Mouse (Mus musculus): ENCODE measurements around the gene Faim. TPM values are rescaled to one million over a fixed set of nuclear protein-coding genes. Genes with fewer than 3 reads are reported as not detected.

Gene Faim
- polyA plus RNA-seq, 1 experiment from 2014 or later, result 16.2 TPM

DNA sequence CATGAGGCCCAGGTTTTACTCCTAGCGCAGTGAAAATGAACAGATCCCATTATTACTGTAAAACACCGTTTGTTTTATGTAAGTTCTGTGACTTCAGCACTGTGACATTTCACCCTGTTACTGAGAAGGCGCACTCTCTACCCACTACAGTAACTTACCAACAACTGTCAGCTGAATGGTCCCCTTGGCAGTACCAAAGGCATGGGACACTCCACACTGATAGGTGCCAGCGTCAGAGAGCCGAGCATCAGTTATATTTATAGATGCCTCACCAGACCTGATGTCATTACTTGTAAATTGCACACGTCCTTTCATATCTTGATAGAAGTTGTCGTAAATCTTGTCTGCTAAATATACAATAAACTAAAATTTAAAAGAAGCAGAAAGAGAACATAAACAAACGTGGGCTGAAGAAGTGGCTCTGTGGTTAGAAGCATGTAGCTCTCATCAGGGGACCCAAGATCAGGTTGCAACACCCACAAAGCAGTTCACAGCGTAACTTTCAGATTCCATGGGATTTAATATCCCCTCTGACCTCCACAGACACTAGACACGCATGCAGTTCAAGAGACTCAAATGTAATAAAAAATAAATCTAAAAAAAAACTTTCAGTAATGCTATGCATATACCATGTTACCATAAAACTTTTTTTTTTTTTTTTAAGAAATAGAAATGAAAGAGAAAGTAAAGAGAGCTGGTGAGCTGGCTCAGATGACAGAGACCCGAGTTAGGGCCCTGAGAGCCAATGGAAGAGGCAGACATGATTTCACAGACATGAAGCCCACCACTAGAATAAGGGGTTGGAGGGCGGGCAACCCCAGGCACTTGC lies 23.1 kb downstream of the Faim start:
- 68% methylated on average over 12 of the region's 12 CpGs for WGBS (ENCODE audit: insufficient replicate concordance)
- no peak for TF ChIP-seq EP300 (IDR thresholded peaks at IDR 0.05; ENCODE audit: low read depth)
- TF ChIP-seq CTCF (IDR thresholded peaks at IDR 0.05; ENCODE audit: low read depth), result no peak
- H3K9me3 ChIP-seq (ENCODE audit: low read length), result no peaks in the 10 kb centered on the region
- H3K9ac ChIP-seq (replicated peaks), result no peak overlapping the region
- ATAC-seq (no peak), DNase-seq (no peak)
- no peak overlapping the region for H3K27ac ChIP-seq (ENCODE audit: low read depth)
- H3K36me3 ChIP-seq (replicated peaks; ENCODE audit: insufficient read depth, low read length), result no peaks in the 10 kb centered on the region
- no peak overlapping the region for H3K4me3 ChIP-seq (ENCODE audit: low read depth, low read length)
- no peak overlapping the region for H3K4me2 ChIP-seq (ENCODE audit: low read depth, low read length)
- H3K4me1 ChIP-seq (ENCODE audit: insufficient read depth), result no peaks in the 10 kb centered on the region
- H3K27me3 ChIP-seq (ENCODE audit: insufficient read depth, low read length), result no peaks in the 10 kb centered on the region

GRCm38 (mm10) chr9:99009898-99010199 lies 23.7 kb downstream of the Faim start:
- TF ChIP-seq CTCF (IDR thresholded peaks at IDR 0.05; ENCODE audit: low read depth) (no peak), EP300 (IDR thresholded peaks at IDR 0.05; ENCODE audit: low read depth) (no peak)
- Histone ChIP-seq H3K36me3 (replicated peaks; ENCODE audit: insufficient read depth, low read length) (no peaks in the 10 kb centered on the region), H3K9ac (replicated peaks) (no peak overlapping the region), H3K4me1 (ENCODE audit: insufficient read depth) (no peaks in the 10 kb centered on the region), H3K27ac (ENCODE audit: low read depth) (no peak overlapping the region), H3K27me3 (ENCODE audit: insufficient read depth, low read length) (no peaks in the 10 kb centered on the region), H3K4me3 (ENCODE audit: low read depth, low read length) (no peak overlapping the region), H3K9me3 (ENCODE audit: low read length) (no peaks in the 10 kb centered on the region), H3K4me2 (ENCODE audit: low read depth, low read length) (no peak overlapping the region)
- ATAC-seq (no peak), DNase-seq (no peak)
- WGBS (ENCODE audit: insufficient replicate concordance), result 64% methylated on average over 3 of the region's 3 CpGs

DNA sequence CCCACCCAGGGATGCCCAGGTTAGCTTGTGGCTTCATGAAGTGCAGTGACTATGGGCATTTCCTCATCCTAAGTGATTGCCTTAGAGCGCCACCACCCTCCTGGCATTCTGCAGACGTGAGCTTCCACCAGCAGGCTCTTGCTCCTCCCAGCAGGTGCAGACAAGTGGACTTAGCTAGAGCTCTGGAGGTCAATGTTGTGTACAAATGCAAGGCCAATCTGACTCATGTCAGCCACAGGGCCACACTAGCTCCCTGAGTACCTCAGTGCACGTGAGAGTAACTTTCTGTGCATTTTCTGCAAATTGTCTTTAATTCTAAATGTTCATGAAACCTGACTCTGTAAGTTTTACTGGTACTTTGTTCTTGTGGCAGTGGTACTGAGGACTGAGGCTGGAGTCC lies 30.1 kb downstream of the Faim start:
- 70% methylated on average over 3 of the region's 3 CpGs for WGBS (ENCODE audit: insufficient replicate concordance)
- Histone ChIP-seq H3K27me3 (ENCODE audit: insufficient read depth, low read length) (no peaks in the 10 kb centered on the region), H3K4me2 (ENCODE audit: low read depth, low read length) (no peak overlapping the region), H3K4me1 (ENCODE audit: insufficient read depth) (no peaks in the 10 kb centered on the region), H3K9me3 (ENCODE audit: low read length) (no peaks in the 10 kb centered on the region), H3K27ac (ENCODE audit: low read depth) (no peak overlapping the region), H3K36me3 (replicated peaks; ENCODE audit: insufficient read depth, low read length) (no peaks in the 10 kb centered on the region), H3K9ac (replicated peaks) (no peak overlapping the region), H3K4me3 (ENCODE audit: low read depth, low read length) (no peak overlapping the region)
- TF ChIP-seq CTCF (IDR thresholded peaks at IDR 0.05; ENCODE audit: low read depth) (no peak), EP300 (IDR thresholded peaks at IDR 0.05; ENCODE audit: low read depth) (no peak)
- ATAC-seq (no peak), DNase-seq (no peak)

DNA sequence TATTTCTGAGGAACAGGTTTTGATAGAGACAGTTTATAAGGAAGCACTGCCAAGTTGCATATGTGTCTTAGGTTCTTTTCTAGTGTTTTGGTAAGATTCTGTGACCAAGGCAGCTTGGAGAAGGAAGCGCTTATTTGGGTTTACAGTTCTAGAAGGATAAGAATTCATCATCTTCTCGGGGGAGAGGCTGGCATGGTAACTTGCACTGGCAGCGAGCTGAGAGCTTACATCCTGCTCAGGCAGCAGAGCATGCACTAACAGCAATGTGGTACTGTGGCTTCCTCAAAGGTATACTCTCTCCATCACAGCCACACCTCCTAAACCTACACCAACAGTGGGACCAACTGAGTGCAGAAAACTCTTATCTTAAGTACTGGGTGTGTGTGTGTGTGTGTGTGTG lies 30.6 kb downstream of the Faim start:
- DNase-seq (no peak), ATAC-seq (no peak)
- no peak overlapping the region for H3K27ac ChIP-seq (ENCODE audit: low read depth)
- no peaks in the 10 kb centered on the region for H3K36me3 ChIP-seq (replicated peaks; ENCODE audit: insufficient read depth, low read length)
- H3K27me3 ChIP-seq (ENCODE audit: insufficient read depth, low read length), result no peaks in the 10 kb centered on the region
- 56% methylated on average over 3 of the region's 3 CpGs for WGBS (ENCODE audit: insufficient replicate concordance)
- no peak overlapping the region for H3K4me2 ChIP-seq (ENCODE audit: low read depth, low read length)
- no peaks in the 10 kb centered on the region for H3K9me3 ChIP-seq (ENCODE audit: low read length)
- H3K4me1 ChIP-seq (ENCODE audit: insufficient read depth), result no peaks in the 10 kb centered on the region
- TF ChIP-seq EP300 (IDR thresholded peaks at IDR 0.05; ENCODE audit: low read depth) (no peak), CTCF (IDR thresholded peaks at IDR 0.05; ENCODE audit: low read depth) (no peak)
- H3K4me3 ChIP-seq (ENCODE audit: low read depth, low read length), result no peak overlapping the region
- no peak overlapping the region for H3K9ac ChIP-seq (replicated peaks)

DNA sequence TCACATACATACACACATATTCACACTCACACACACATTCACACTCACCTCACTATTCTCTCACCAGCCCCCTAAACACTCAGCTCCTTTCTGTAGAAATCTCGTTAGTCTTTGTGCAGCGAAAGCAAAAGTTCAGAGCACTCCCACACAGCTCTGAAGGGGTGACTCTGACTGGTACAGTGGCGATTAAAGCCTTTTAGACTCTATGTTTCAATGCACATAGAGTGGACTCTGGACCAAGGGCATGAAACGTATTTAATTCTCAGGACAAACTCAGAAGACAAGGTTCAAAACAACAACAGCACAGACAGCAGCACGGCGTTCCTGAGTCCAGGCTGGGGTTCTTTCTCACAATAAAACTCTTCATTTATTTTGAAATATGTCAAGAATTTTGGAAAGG lies 31.5 kb downstream of the Faim start:
- Histone ChIP-seq H3K4me2 (ENCODE audit: low read depth, low read length) (no peak overlapping the region), H3K4me3 (ENCODE audit: low read depth, low read length) (no peak overlapping the region), H3K9ac (replicated peaks) (no peak overlapping the region), H3K27ac (ENCODE audit: low read depth) (no peak overlapping the region), H3K36me3 (replicated peaks; ENCODE audit: insufficient read depth, low read length) (no peaks in the 10 kb centered on the region), H3K27me3 (ENCODE audit: insufficient read depth, low read length) (no peaks in the 10 kb centered on the region), H3K4me1 (ENCODE audit: insufficient read depth) (no peaks in the 10 kb centered on the region), H3K9me3 (ENCODE audit: low read length) (no peaks in the 10 kb centered on the region)
- TF ChIP-seq EP300 (IDR thresholded peaks at IDR 0.05; ENCODE audit: low read depth) (no peak), CTCF (IDR thresholded peaks at IDR 0.05; ENCODE audit: low read depth) (no peak)
- 69% methylated on average over 6 of the region's 6 CpGs for WGBS (ENCODE audit: insufficient replicate concordance)
- ATAC-seq (no peak), DNase-seq (no peak)

DNA sequence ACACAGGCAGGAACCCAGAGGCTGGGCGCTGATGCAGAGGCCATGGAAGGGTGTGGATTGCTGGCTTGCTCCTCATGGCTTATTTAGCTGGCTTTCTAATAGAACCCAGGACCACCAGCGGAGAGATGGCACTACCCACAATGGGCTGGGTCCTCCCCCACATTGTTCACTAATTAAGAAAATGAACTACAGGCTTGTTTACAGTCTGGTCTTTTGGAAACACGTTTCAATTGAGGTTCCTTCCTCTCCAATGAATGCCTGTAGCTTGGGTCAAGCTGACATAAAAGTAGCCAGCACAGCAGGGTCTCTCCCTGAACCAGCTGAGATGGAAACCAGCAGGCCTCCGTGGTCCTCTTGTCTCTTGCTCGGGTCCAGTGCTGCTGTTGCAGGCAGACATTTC lies 35.0 kb downstream of the Faim start:
- no peak overlapping the region for H3K27ac ChIP-seq (ENCODE audit: low read depth)
- 59% methylated on average over 5 of the region's 5 CpGs for WGBS (ENCODE audit: insufficient replicate concordance)

More for the DNA sequence above, 35.0 kb downstream of the Faim start:
- no peaks in the 10 kb centered on the region for H3K9me3 ChIP-seq (ENCODE audit: low read length)
- no peak for TF ChIP-seq CTCF (IDR thresholded peaks at IDR 0.05; ENCODE audit: low read depth)
- no peak for TF ChIP-seq EP300 (IDR thresholded peaks at IDR 0.05; ENCODE audit: low read depth)
- ATAC-seq, result no peak
- no peaks in the 10 kb centered on the region for H3K36me3 ChIP-seq (replicated peaks; ENCODE audit: insufficient read depth, low read length)
- H3K4me3 ChIP-seq (ENCODE audit: low read depth, low read length), result no peak overlapping the region
- no peak overlapping the region for H3K4me2 ChIP-seq (ENCODE audit: low read depth, low read length)
- DNase-seq, result no peak
- no peak overlapping the region for H3K9ac ChIP-seq (replicated peaks)
- H3K27me3 ChIP-seq (ENCODE audit: insufficient read depth, low read length), result no peaks in the 10 kb centered on the region
- no peaks in the 10 kb centered on the region for H3K4me1 ChIP-seq (ENCODE audit: insufficient read depth)

Data from liver, postnatal 0 days (tissue).